Mouse (Mus musculus): ENCODE measurements at regions not wholly inside any gene's neighbourhood (a gene's known extent, or its start where the extent isn't known, plus 50 kb on each side); places are given as distances from the start of the nearest gene placed in this dataset.
A peak's percentile ranks its signal among the peaks of the same experiment; 100 is the strongest.

- WGBS: 95% methylated on average over 2 of the region's 2 CpGs
- no peaks in the 10 kb centered on the region for H3K4me1 ChIP-seq
- H3K27ac ChIP-seq (replicated peaks): no peak overlapping the region
- H3K36me3 ChIP-seq (replicated peaks): no peaks in the 10 kb centered on the region
- H3K9me3 ChIP-seq: no peaks in the 10 kb centered on the region
- H3K4me3 ChIP-seq: no peak overlapping the region
- H3K27me3 ChIP-seq (replicated peaks; ENCODE audit: low read depth, poor library complexity, severe bottlenecking): no peaks in the 10 kb centered on the region
- DNase-seq (ENCODE audit: low spot score): no peak
Observed at GRCm38 (mm10) chr5:90071806-90072205, 152.0 kb downstream of the Cox18 start.

- DNase-seq (ENCODE audit: low spot score): no peak
- H3K9me3 ChIP-seq: no peaks in the 10 kb centered on the region
- no peak overlapping the region for H3K27ac ChIP-seq (replicated peaks)
- H3K36me3 ChIP-seq (replicated peaks): no peaks in the 10 kb centered on the region
- H3K4me1 ChIP-seq: no peaks in the 10 kb centered on the region
- H3K27me3 ChIP-seq (replicated peaks; ENCODE audit: low read depth, poor library complexity, severe bottlenecking): no peaks in the 10 kb centered on the region
- no peak overlapping the region for H3K4me3 ChIP-seq
Observed at GRCm38 (mm10) chr5:90068601-90069000, 155.2 kb downstream of the Cox18 start.

GRCm38 (mm10) chr5:90067817-90068216, 156.0 kb downstream of the Cox18 start:
- Histone ChIP-seq H3K36me3 (replicated peaks) (no peaks in the 10 kb centered on the region), H3K4me3 (no peak overlapping the region), H3K27me3 (replicated peaks; ENCODE audit: low read depth, poor library complexity, severe bottlenecking) (no peaks in the 10 kb centered on the region), H3K9me3 (no peaks in the 10 kb centered on the region), H3K4me1 (no peaks in the 10 kb centered on the region), H3K27ac (replicated peaks) (no peak overlapping the region)
- 87% methylated on average over 7 of the region's 7 CpGs for WGBS
- no peak for DNase-seq (ENCODE audit: low spot score)

- Histone ChIP-seq H3K27me3 (replicated peaks; ENCODE audit: low read depth, poor library complexity, severe bottlenecking) (no peaks in the 10 kb centered on the region), H3K9me3 (no peaks in the 10 kb centered on the region), H3K4me1 (no peaks in the 10 kb centered on the region), H3K36me3 (replicated peaks) (no peaks in the 10 kb centered on the region), H3K4me3 (no peak overlapping the region), H3K27ac (replicated peaks) (no peak overlapping the region)
- no peak for DNase-seq (ENCODE audit: low spot score)
- 84% methylated on average over 6 of the region's 6 CpGs for WGBS
Observed at GRCm38 (mm10) chr5:90065884-90066615, 157.8 kb downstream of the Cox18 start.

GRCm38 (mm10) chr5:90055686-90056085, 168.1 kb downstream of the Cox18 start:
- H3K9me3 ChIP-seq: no peaks in the 10 kb centered on the region
- 79% methylated on average over 2 of the region's 2 CpGs for WGBS
- peak; percentile 26 for DNase-seq (ENCODE audit: low spot score)
- no peak overlapping the region for H3K4me3 ChIP-seq
- H3K27me3 ChIP-seq (replicated peaks; ENCODE audit: low read depth, poor library complexity, severe bottlenecking): no peaks in the 10 kb centered on the region
- H3K4me1 ChIP-seq: no peaks in the 10 kb centered on the region
- H3K36me3 ChIP-seq (replicated peaks): no peaks in the 10 kb centered on the region
- H3K27ac ChIP-seq (replicated peaks): no peak overlapping the region

- Histone ChIP-seq H3K36me3 (replicated peaks) (no peaks in the 10 kb centered on the region), H3K27ac (replicated peaks) (no peak overlapping the region), H3K4me3 (no peak overlapping the region), H3K9me3 (no peaks in the 10 kb centered on the region), H3K27me3 (replicated peaks; ENCODE audit: low read depth, poor library complexity, severe bottlenecking) (no peaks in the 10 kb centered on the region), H3K4me1 (no peaks in the 10 kb centered on the region)
- 78% methylated on average over 1 of the region's 1 CpGs for WGBS
- DNase-seq (ENCODE audit: low spot score): no peak
Observed at GRCm38 (mm10) chr5:90052516-90052915, 169.4 kb upstream of the Adamts3 start.

GRCm38 (mm10) chr5:90049856-90050255, 166.7 kb upstream of the Adamts3 start:
- 92% methylated on average over 3 of the region's 3 CpGs for WGBS
- no peak overlapping the region for H3K4me3 ChIP-seq

GRCm38 (mm10) chr5:90042781-90043180, 159.6 kb upstream of the Adamts3 start:
- H3K9me3 ChIP-seq: no peaks in the 10 kb centered on the region
- H3K27ac ChIP-seq (replicated peaks): no peak overlapping the region
- H3K4me3 ChIP-seq: no peak overlapping the region
- H3K4me1 ChIP-seq: no peaks in the 10 kb centered on the region
- WGBS: 88% methylated on average over 4 of the region's 4 CpGs
- H3K36me3 ChIP-seq (replicated peaks): no peaks in the 10 kb centered on the region
- no peaks in the 10 kb centered on the region for H3K27me3 ChIP-seq (replicated peaks; ENCODE audit: low read depth, poor library complexity, severe bottlenecking)
- no peak for DNase-seq (ENCODE audit: low spot score)

More at GRCm38 (mm10) chr5:90049856-90050255, 166.7 kb upstream of the Adamts3 start:
- Histone ChIP-seq H3K27me3 (replicated peaks; ENCODE audit: low read depth, poor library complexity, severe bottlenecking) (no peaks in the 10 kb centered on the region), H3K9me3 (no peaks in the 10 kb centered on the region), H3K4me1 (no peaks in the 10 kb centered on the region), H3K27ac (replicated peaks) (no peak overlapping the region), H3K36me3 (replicated peaks) (no peaks in the 10 kb centered on the region)
- no peak for DNase-seq (ENCODE audit: low spot score)

GRCm38 (mm10) chr5:90033103-90033502, 150.0 kb upstream of the Adamts3 start:
- Histone ChIP-seq H3K27ac (replicated peaks) (no peak overlapping the region), H3K4me3 (no peak overlapping the region), H3K4me1 (peaks cover 11% of the 10 kb centered on the region; the same call in 1 of the 2 replicates), H3K36me3 (replicated peaks) (no peaks in the 10 kb centered on the region), H3K9me3 (no peaks in the 10 kb centered on the region), H3K27me3 (replicated peaks; ENCODE audit: low read depth, poor library complexity, severe bottlenecking) (no peaks in the 10 kb centered on the region)
- DNase-seq (ENCODE audit: low spot score): no peak
- WGBS: 69% methylated on average over 5 of the region's 5 CpGs

GRCm38 (mm10) chr5:90030737-90031136, 147.6 kb upstream of the Adamts3 start:
- Histone ChIP-seq H3K9me3 (no peaks in the 10 kb centered on the region), H3K4me3 (no peak overlapping the region), H3K27ac (replicated peaks) (no peak overlapping the region), H3K27me3 (replicated peaks; ENCODE audit: low read depth, poor library complexity, severe bottlenecking) (no peaks in the 10 kb centered on the region), H3K4me1 (peaks cover 11% of the 10 kb centered on the region; the same call in 1 of the 2 replicates), H3K36me3 (replicated peaks) (no peaks in the 10 kb centered on the region)
- 84% methylated on average over 2 of the region's 2 CpGs for WGBS
- no peak for DNase-seq (ENCODE audit: low spot score)

GRCm38 (mm10) chr5:90029751-90030150, 146.6 kb upstream of the Adamts3 start:
- no peak overlapping the region for H3K4me3 ChIP-seq
- no peak overlapping the region for H3K27ac ChIP-seq (replicated peaks)
- H3K9me3 ChIP-seq: no peaks in the 10 kb centered on the region
- WGBS: 25% methylated on average over 6 of the region's 6 CpGs
- DNase-seq (ENCODE audit: low spot score): no peak
- H3K36me3 ChIP-seq (replicated peaks): no peaks in the 10 kb centered on the region
- H3K27me3 ChIP-seq (replicated peaks; ENCODE audit: low read depth, poor library complexity, severe bottlenecking): no peaks in the 10 kb centered on the region
- H3K4me1 ChIP-seq: peaks cover 11% of the 10 kb centered on the region; the same call in 1 of the 2 replicates

GRCm38 (mm10) chr5:90026835-90027753, 144.0 kb upstream of the Adamts3 start:
- Histone ChIP-seq H3K27ac (replicated peaks) (no peak overlapping the region), H3K4me3 (no peak overlapping the region), H3K36me3 (replicated peaks) (no peaks in the 10 kb centered on the region), H3K4me1 (peaks cover 11% of the 10 kb centered on the region; the same call in 1 of the 2 replicates), H3K9me3 (no peaks in the 10 kb centered on the region), H3K27me3 (replicated peaks; ENCODE audit: low read depth, poor library complexity, severe bottlenecking) (no peaks in the 10 kb centered on the region)
- 87% methylated on average over 17 of the region's 17 CpGs for WGBS
- no peak for DNase-seq (ENCODE audit: low spot score)

- Histone ChIP-seq H3K27me3 (replicated peaks; ENCODE audit: low read depth, poor library complexity, severe bottlenecking) (no peaks in the 10 kb centered on the region), H3K36me3 (replicated peaks) (no peaks in the 10 kb centered on the region), H3K9me3 (no peaks in the 10 kb centered on the region), H3K4me3 (no peak overlapping the region), H3K27ac (replicated peaks) (no peak overlapping the region), H3K4me1 (no peaks in the 10 kb centered on the region)
- DNase-seq (ENCODE audit: low spot score): no peak
- WGBS: 85% methylated on average over 1 of the region's 1 CpGs
Observed at GRCm38 (mm10) chr5:90021447-90021846, 138.3 kb upstream of the Adamts3 start.

All from embryonic facial prominence, embryonic 10.5 days (tissue).